ENCODE assay signal across 7 mouse cellular contexts in genomic region chr7:29238019-29238967, GRCm38 (mm10). TPM values are rescaled to one million over a fixed set of nuclear protein-coding genes. Genes with fewer than 3 reads are reported as not detected.
A peak's percentile ranks its signal among the peaks of the same experiment; 100 is the strongest.
DNase-seq lines count a peak whose midpoint lies in the region; ATAC-seq lines count a peak whose summit lies in the region.

Yif1b (plus strand) TSS chr7:29238329.

- peak; percentile 97 for DNase-seq in adrenal gland, postnatal 25 days
- peak; percentile 100 for DNase-seq in heart, adult 11 months
- DNase-seq in kidney, adult 18-20 months = peak; percentile 99
- peak; percentile 99 for DNase-seq in limb, embryonic 11.5 days (ENCODE audit: low spot score)
- DNase-seq in midbrain, embryonic 14.5 days = peak; percentile 99
- DNase-seq in spleen, adult 18-20 months = peak; percentile 97

- peak within 1 kb of the TSS; percentile 67 for H3K4me3 ChIP-seq in embryonic facial prominence, embryonic 12.5 days
- peak within 1 kb of the TSS; percentile 59 for H3K4me3 ChIP-seq in limb, embryonic 11.5 days (ENCODE audit: low read depth, low read length)
- H3K4me3 ChIP-seq in midbrain, embryonic 14.5 days (replicated peaks; ENCODE audit: low read depth, low read length) = peak within 1 kb of the TSS; percentile 68

- H3K27me3 ChIP-seq in embryonic facial prominence, embryonic 12.5 days = peaks cover 1% of the 10 kb centered on the region; the same call in 1 of the 2 replicates
- no peaks in the 10 kb centered on the region for H3K27me3 ChIP-seq in limb, embryonic 11.5 days (ENCODE audit: control insufficient read depth, insufficient read depth, low read length)
- peaks cover 7% of the 10 kb centered on the region; the same call in 1 of the 2 replicates for H3K27me3 ChIP-seq in midbrain, embryonic 14.5 days (ENCODE audit: control insufficient read depth, insufficient read depth, low read length)

- no peaks in the 10 kb centered on the region for H3K9me3 ChIP-seq in embryonic facial prominence, embryonic 12.5 days
- H3K9me3 ChIP-seq in limb, embryonic 11.5 days (ENCODE audit: control insufficient read depth, low read length) = no peaks in the 10 kb centered on the region
- no peaks in the 10 kb centered on the region for H3K9me3 ChIP-seq in midbrain, embryonic 14.5 days (ENCODE audit: control insufficient read depth, low read length)

- H3K36me3 ChIP-seq in embryonic facial prominence, embryonic 12.5 days = no peaks in the 10 kb centered on the region
- no peaks in the 10 kb centered on the region for H3K36me3 ChIP-seq in limb, embryonic 11.5 days (ENCODE audit: control insufficient read depth, insufficient read depth, low read length)
- H3K36me3 ChIP-seq in midbrain, embryonic 14.5 days (ENCODE audit: control insufficient read depth, insufficient read depth, low read length) = no peaks in the 10 kb centered on the region

- under 1% methylated on average over 60 of the region's 60 CpGs for WGBS in embryonic facial prominence, embryonic 12.5 days
- under 1% methylated on average over 60 of the region's 60 CpGs for WGBS in limb, embryonic 11.5 days
- WGBS in midbrain, embryonic 14.5 days = under 1% methylated on average over 60 of the region's 60 CpGs

- peak within 1 kb of the TSS; percentile 86 for H3K4me2 ChIP-seq in embryonic facial prominence, embryonic 12.5 days (replicated peaks)
- H3K4me2 ChIP-seq in limb, embryonic 11.5 days (ENCODE audit: low read depth, severe bottlenecking) = peak within 1 kb of the TSS; percentile 75
- peak within 1 kb of the TSS; percentile 79 for H3K4me2 ChIP-seq in midbrain, embryonic 14.5 days (ENCODE audit: low read length)

- H3K4me1 ChIP-seq in embryonic facial prominence, embryonic 12.5 days = peaks cover 13% of the 10 kb centered on the region
- H3K4me1 ChIP-seq in limb, embryonic 11.5 days (ENCODE audit: control insufficient read depth, insufficient read depth, low read length) = peaks cover 2% of the 10 kb centered on the region; the same call in 1 of the 2 replicates
- H3K4me1 ChIP-seq in midbrain, embryonic 14.5 days (ENCODE audit: control insufficient read depth, insufficient read depth, low read length) = 0 out of 2 replicates have a peak, but pooled peaks cover 4% of the 10 kb centered on the region

- H3K9ac ChIP-seq in embryonic facial prominence, embryonic 12.5 days = peak within 1 kb of the TSS; percentile 75
- H3K9ac ChIP-seq in limb, embryonic 11.5 days (ENCODE audit: low read length) = peak within 1 kb of the TSS; percentile 72
- peak within 1 kb of the TSS; percentile 65 for H3K9ac ChIP-seq in midbrain, embryonic 14.5 days (replicated peaks; ENCODE audit: low read length)

- peak within 1 kb of the TSS; percentile 90 for H3K27ac ChIP-seq in embryonic facial prominence, embryonic 12.5 days
- H3K27ac ChIP-seq in limb, embryonic 11.5 days (replicated peaks; ENCODE audit: low read depth, low read length) = peak within 1 kb of the TSS; percentile 52; the same call in 1 of the 2 replicates
- H3K27ac ChIP-seq in midbrain, embryonic 14.5 days (replicated peaks; ENCODE audit: low read depth, low read length) = peak within 1 kb of the TSS; percentile 87

- peak; percentile 89 for ATAC-seq in embryonic facial prominence, embryonic 12.5 days (ENCODE audit: insufficient number of reproducible peaks, insufficient read depth, low FRiP score, low TSS enrichment)
- ATAC-seq in limb, embryonic 11.5 days (ENCODE audit: insufficient number of reproducible peaks, low FRiP score, low TSS enrichment, low read depth) = peak; percentile 98
- peak; percentile 98 for ATAC-seq in midbrain, embryonic 14.5 days (ENCODE audit: low FRiP score, low TSS enrichment)

RNA-seq across cellular contexts. Expression of gene Yif1b, which starts in this region (rescaled TPM):
- 43.6 and 49.3 TPM in 2 replicates for total RNA-seq in adrenal gland, postnatal 25 days (2021)
- polyA plus RNA-seq in embryonic facial prominence, embryonic 12.5 days (2016; fragmentation: Nextera tagmentation; extraction: Ambion mirVana) = 100 and 104 TPM in 2 replicates
- 90.8 and 101 TPM in 2 replicates for polyA plus RNA-seq in limb, embryonic 11.5 days (2014; fragmentation: Nextera tagmentation; extraction: Ambion mirVana)
- polyA plus RNA-seq in midbrain, embryonic 14.5 days (2014; fragmentation: Nextera tagmentation; extraction: Ambion mirVana) = 86.6 and 107 TPM in 2 replicates

Comparison
In these comparisons a context has a peak if more than half of its experiments do, and no peak if none do; other contexts are left out.
1. Peak in every context shown above with its lines: DNase-seq, ATAC-seq, H3K4me3 ChIP-seq and H3K27ac ChIP-seq.